Mouse (Mus musculus): ENCODE measurements at regions not wholly inside any gene's neighbourhood (a gene's known extent, or its start where the extent isn't known, plus 50 kb on each side); places are given as distances from the start of the nearest gene placed in this dataset.

GRCm38 (mm10) chrX:19150606-19151005 lies 330.5 kb downstream of the Tex13c3 start:
- no peak overlapping the region for H3K4me2 ChIP-seq (ENCODE audit: low read depth, low read length)
- H3K4me3 ChIP-seq (ENCODE audit: low read depth, low read length): no peak overlapping the region
- H3K4me1 ChIP-seq (ENCODE audit: control insufficient read depth, insufficient read depth, low read length): no peaks in the 10 kb centered on the region
- no peak for ATAC-seq (ENCODE audit: low read depth)
- no peak overlapping the region for H3K27ac ChIP-seq (ENCODE audit: low read depth, low read length)
- no peak overlapping the region for H3K9ac ChIP-seq (replicated peaks; ENCODE audit: low read depth, low read length)
- no peaks in the 10 kb centered on the region for H3K36me3 ChIP-seq (ENCODE audit: control insufficient read depth, insufficient read depth, low read length)
- WGBS: 96% methylated on average over 3 of the region's 3 CpGs
- H3K9me3 ChIP-seq (ENCODE audit: control insufficient read depth, low read length): no peaks in the 10 kb centered on the region
- H3K27me3 ChIP-seq (ENCODE audit: control insufficient read depth, insufficient read depth, low read length): no peaks in the 10 kb centered on the region

GRCm38 (mm10) chrX:19148672-19149071 lies 332.4 kb downstream of the Tex13c3 start:
- H3K4me2 ChIP-seq (ENCODE audit: low read depth, low read length): no peak overlapping the region
- H3K36me3 ChIP-seq (ENCODE audit: control insufficient read depth, insufficient read depth, low read length): no peaks in the 10 kb centered on the region
- H3K4me3 ChIP-seq (ENCODE audit: low read depth, low read length): no peak overlapping the region
- ATAC-seq (ENCODE audit: low read depth): no peak
- no peak overlapping the region for H3K9ac ChIP-seq (replicated peaks; ENCODE audit: low read depth, low read length)
- H3K4me1 ChIP-seq (ENCODE audit: control insufficient read depth, insufficient read depth, low read length): no peaks in the 10 kb centered on the region
- H3K9me3 ChIP-seq (ENCODE audit: control insufficient read depth, low read length): no peaks in the 10 kb centered on the region
- H3K27me3 ChIP-seq (ENCODE audit: control insufficient read depth, insufficient read depth, low read length): no peaks in the 10 kb centered on the region
- 85% methylated on average over 1 of the region's 1 CpGs for WGBS
- no peak overlapping the region for H3K27ac ChIP-seq (ENCODE audit: low read depth, low read length)

GRCm38 (mm10) chrX:19148251-19148650 lies 332.9 kb downstream of the Tex13c3 start:
- Histone ChIP-seq H3K4me2 (ENCODE audit: low read depth, low read length) (no peak overlapping the region), H3K27ac (ENCODE audit: low read depth, low read length) (no peak overlapping the region), H3K27me3 (ENCODE audit: control insufficient read depth, insufficient read depth, low read length) (no peaks in the 10 kb centered on the region), H3K9ac (replicated peaks; ENCODE audit: low read depth, low read length) (no peak overlapping the region), H3K36me3 (ENCODE audit: control insufficient read depth, insufficient read depth, low read length) (no peaks in the 10 kb centered on the region), H3K4me1 (ENCODE audit: control insufficient read depth, insufficient read depth, low read length) (no peaks in the 10 kb centered on the region), H3K4me3 (ENCODE audit: low read depth, low read length) (no peak overlapping the region), H3K9me3 (ENCODE audit: control insufficient read depth, low read length) (no peaks in the 10 kb centered on the region)
- 92% methylated on average over 3 of the region's 3 CpGs for WGBS
- ATAC-seq (ENCODE audit: low read depth): no peak

DNA sequence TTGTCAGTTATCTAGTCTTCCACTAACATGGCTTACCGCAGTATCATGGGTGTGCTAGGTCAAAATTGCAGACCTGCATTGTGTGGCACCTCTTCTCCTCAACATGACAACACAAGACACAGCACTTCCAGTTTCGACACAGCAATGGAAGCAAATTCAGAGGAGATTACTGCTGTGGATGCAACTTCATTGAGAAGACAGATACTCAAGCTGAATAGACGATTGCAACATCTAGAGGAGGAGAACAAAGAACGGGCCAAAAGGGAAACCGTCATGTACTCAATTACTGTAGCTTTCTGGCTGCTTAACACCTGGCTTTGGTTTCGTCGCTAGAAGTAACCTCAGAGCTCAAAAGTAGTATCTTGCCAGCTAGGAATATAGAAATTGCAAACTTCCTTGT lies 368.4 kb downstream of the Tex13c3 start:
- Histone ChIP-seq H3K4me1 (ENCODE audit: control insufficient read depth, insufficient read depth, low read length) (no peaks in the 10 kb centered on the region), H3K36me3 (ENCODE audit: control insufficient read depth, insufficient read depth, low read length) (no peaks in the 10 kb centered on the region), H3K4me3 (ENCODE audit: low read depth, low read length) (no peak overlapping the region), H3K9ac (replicated peaks; ENCODE audit: low read depth, low read length) (no peak overlapping the region), H3K9me3 (ENCODE audit: control insufficient read depth, low read length) (no peaks in the 10 kb centered on the region), H3K27me3 (ENCODE audit: control insufficient read depth, insufficient read depth, low read length) (no peaks in the 10 kb centered on the region), H3K4me2 (ENCODE audit: low read depth, low read length) (no peak overlapping the region), H3K27ac (ENCODE audit: low read depth, low read length) (no peak overlapping the region)
- ATAC-seq (ENCODE audit: low read depth): no peak
- 89% methylated on average over 7 of the region's 7 CpGs for WGBS

GRCm38 (mm10) chrX:19102911-19103310 lies 378.2 kb downstream of the Tex13c3 start:
- ATAC-seq (ENCODE audit: low read depth): no peak
- Histone ChIP-seq H3K27ac (ENCODE audit: low read depth, low read length) (no peak overlapping the region), H3K27me3 (ENCODE audit: control insufficient read depth, insufficient read depth, low read length) (no peaks in the 10 kb centered on the region), H3K4me3 (ENCODE audit: low read depth, low read length) (no peak overlapping the region), H3K4me1 (ENCODE audit: control insufficient read depth, insufficient read depth, low read length) (no peaks in the 10 kb centered on the region), H3K4me2 (ENCODE audit: low read depth, low read length) (no peak overlapping the region), H3K36me3 (ENCODE audit: control insufficient read depth, insufficient read depth, low read length) (no peaks in the 10 kb centered on the region), H3K9me3 (ENCODE audit: control insufficient read depth, low read length) (no peaks in the 10 kb centered on the region), H3K9ac (replicated peaks; ENCODE audit: low read depth, low read length) (no peak overlapping the region)
- 73% methylated on average over 2 of the region's 2 CpGs for WGBS

DNA sequence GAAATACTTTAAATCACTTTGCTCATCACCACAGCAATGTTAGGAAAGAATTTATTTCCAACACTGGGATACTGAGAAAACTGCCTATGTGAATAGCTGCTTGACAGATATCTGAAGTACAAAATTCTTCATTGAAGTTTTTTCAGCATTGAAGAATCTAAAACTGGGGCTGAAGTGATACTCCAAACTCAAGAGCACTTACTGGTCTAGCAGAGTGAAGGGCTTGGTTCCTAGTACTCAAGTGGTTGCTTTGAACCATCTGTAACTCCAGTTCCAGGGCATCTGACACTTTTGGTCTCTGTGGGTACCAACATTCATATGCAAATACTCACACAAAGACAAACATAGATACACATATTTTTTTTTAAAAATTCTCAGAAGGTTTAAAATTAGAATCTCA lies 385.2 kb downstream of the Tex13c3 start:
- Histone ChIP-seq H3K9me3 (ENCODE audit: control insufficient read depth, low read length) (no peaks in the 10 kb centered on the region), H3K4me3 (ENCODE audit: low read depth, low read length) (no peak overlapping the region), H3K27me3 (ENCODE audit: control insufficient read depth, insufficient read depth, low read length) (no peaks in the 10 kb centered on the region), H3K9ac (replicated peaks; ENCODE audit: low read depth, low read length) (no peak overlapping the region), H3K36me3 (ENCODE audit: control insufficient read depth, insufficient read depth, low read length) (no peaks in the 10 kb centered on the region), H3K27ac (ENCODE audit: low read depth, low read length) (no peak overlapping the region), H3K4me1 (ENCODE audit: control insufficient read depth, insufficient read depth, low read length) (no peaks in the 10 kb centered on the region), H3K4me2 (ENCODE audit: low read depth, low read length) (no peak overlapping the region)
- ATAC-seq (ENCODE audit: low read depth): no peak

GRCm38 (mm10) chrX:19084435-19084834 lies 396.7 kb downstream of the Tex13c3 start:
- no peaks in the 10 kb centered on the region for H3K27me3 ChIP-seq (ENCODE audit: control insufficient read depth, insufficient read depth, low read length)
- WGBS: 97% methylated on average over 1 of the region's 1 CpGs
- ATAC-seq (ENCODE audit: low read depth): no peak

DNA sequence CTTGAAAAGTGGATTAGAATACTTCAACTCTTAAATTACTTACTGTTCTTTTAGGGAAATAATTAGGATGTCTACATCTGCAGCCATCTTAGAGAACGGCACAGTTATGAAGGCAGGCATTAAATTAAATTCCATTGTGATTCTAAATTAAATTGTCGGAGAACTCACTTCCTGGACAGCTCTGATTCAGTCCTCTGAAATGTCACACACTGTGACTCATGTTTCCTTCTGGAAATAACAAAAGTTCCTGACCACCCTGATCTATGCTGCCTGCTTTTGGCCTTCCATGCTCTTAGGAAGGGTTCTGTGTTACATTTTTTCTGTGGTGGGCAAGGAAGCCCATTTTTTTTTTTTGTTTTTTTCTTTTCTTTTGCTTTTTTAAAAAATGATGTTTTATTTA lies 401.1 kb downstream of the Tex13c3 start:
- H3K27ac ChIP-seq (ENCODE audit: low read depth, low read length): no peak overlapping the region
- H3K36me3 ChIP-seq (ENCODE audit: control insufficient read depth, insufficient read depth, low read length): no peaks in the 10 kb centered on the region
- no peak for ATAC-seq (ENCODE audit: low read depth)
- no peaks in the 10 kb centered on the region for H3K4me1 ChIP-seq (ENCODE audit: control insufficient read depth, insufficient read depth, low read length)
- 72% methylated on average over 2 of the region's 2 CpGs for WGBS
- no peak overlapping the region for H3K4me3 ChIP-seq (ENCODE audit: low read depth, low read length)
- H3K27me3 ChIP-seq (ENCODE audit: control insufficient read depth, insufficient read depth, low read length): no peaks in the 10 kb centered on the region
- no peak overlapping the region for H3K9ac ChIP-seq (replicated peaks; ENCODE audit: low read depth, low read length)
- H3K9me3 ChIP-seq (ENCODE audit: control insufficient read depth, low read length): no peaks in the 10 kb centered on the region
- no peak overlapping the region for H3K4me2 ChIP-seq (ENCODE audit: low read depth, low read length)

More at GRCm38 (mm10) chrX:19084435-19084834, 396.7 kb downstream of the Tex13c3 start:
- H3K36me3 ChIP-seq (ENCODE audit: control insufficient read depth, insufficient read depth, low read length): no peaks in the 10 kb centered on the region
- no peak overlapping the region for H3K4me2 ChIP-seq (ENCODE audit: low read depth, low read length)
- H3K9ac ChIP-seq (replicated peaks; ENCODE audit: low read depth, low read length): no peak overlapping the region
- no peaks in the 10 kb centered on the region for H3K9me3 ChIP-seq (ENCODE audit: control insufficient read depth, low read length)
- H3K4me1 ChIP-seq (ENCODE audit: control insufficient read depth, insufficient read depth, low read length): no peaks in the 10 kb centered on the region
- H3K27ac ChIP-seq (ENCODE audit: low read depth, low read length): no peak overlapping the region
- no peak overlapping the region for H3K4me3 ChIP-seq (ENCODE audit: low read depth, low read length)
